Mouse (Mus musculus) cerebellum, adult 2 months (tissue): ENCODE results near the gene Ostc.

ENCODE experiments used
- CTCF ChIP-seq: fragments of 200-500 bp; IDR thresholded peaks from 2 replicates; pipeline ENCODE4 v1.5.1; 2011; ENCODE audit warnings: low read depth, mild to moderate bottlenecking, control low read depth, low read length, moderate library complexity, borderline replicate concordance; ENCODE audit not compliant: insufficient read depth
- POLR2A ChIP-seq: fragments of 200-500 bp; IDR thresholded peaks from 2 replicates; pipeline ENCODE4 v1.6.1; 2011; ENCODE audit warnings: low read length, control low read depth, borderline replicate concordance; ENCODE audit not compliant: insufficient read depth

DNA sequence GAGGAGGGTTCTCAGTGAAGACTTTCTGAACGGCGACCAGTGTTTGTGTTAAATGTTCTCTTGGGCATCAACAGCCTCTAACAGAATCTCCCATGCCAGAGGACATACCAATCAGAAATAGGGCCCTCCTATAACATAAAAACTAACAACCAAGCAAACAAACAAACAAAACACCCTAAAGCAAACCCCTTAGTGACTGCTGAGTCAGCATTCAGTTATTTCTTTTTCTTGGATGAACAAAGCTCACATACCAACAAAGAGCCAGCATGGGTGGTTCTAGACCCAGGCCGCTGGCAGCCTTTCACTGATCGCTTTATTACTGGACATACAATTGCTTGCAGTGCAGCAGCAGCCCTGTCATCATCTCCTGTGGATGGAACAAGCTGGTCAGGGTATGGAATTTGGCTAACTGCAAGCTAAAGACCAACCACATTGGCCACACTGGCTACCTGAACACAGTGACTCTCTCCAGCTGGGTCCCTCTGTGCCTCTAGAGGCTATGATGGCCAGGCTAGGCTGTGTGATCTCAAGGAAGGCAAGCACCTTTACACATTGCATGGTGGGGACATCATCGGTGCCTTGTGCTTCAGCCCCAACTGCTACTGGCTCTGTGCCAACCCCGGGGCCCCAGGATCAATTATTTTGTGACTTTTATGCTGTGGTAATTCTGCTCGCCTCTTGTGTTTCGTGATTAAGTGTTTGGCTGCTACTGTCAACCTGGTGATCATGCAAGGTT is 48.0 kb upstream of the Ostc start:
- TF ChIP-seq CTCF (no peak), POLR2A (no peak)
